Mouse (Mus musculus) left cerebral cortex, adult 18-20 months (tissue): Measurements from ENCODE around the gene Cpeb4. TPM values are rescaled to one million over a fixed set of nuclear protein-coding genes. Genes with fewer than 3 reads are reported as not detected.

ENCODE experiments used
- DNase-seq, 2 experiments: peaks; one replicate each; pipeline ENCODE4 v3.0.0; 2021 to 2022; ENCODE audit warnings: low spot score in 2 of 2, mixed read lengths in 1 of 2
- long read RNA-seq, 2 experiments: library from polyadenylated mRNA; stranded (forward); transcript quantifications; one replicate each; pipeline ENCODE4 v2.0.0; 2021
- total RNA-seq, 2 experiments: library from RNA; stranded (reverse); gene quantifications; 2 replicates each; pipeline ENCODE4 v1.2.3; 2021

The Cpeb4 gene
- total RNA-seq = 100 to 1,000 TPM; 145 to 152 TPM
- long read RNA-seq, experiment 1, full-length matches to known transcripts = 11 of 19 reads
- long read RNA-seq, experiment 1, partial matches to known transcripts = 7 of 19 reads
- long read RNA-seq, experiment 1, other reads (novel, unspliced or antisense) = 1 of 19 reads
- long read RNA-seq, experiment 2, full-length matches to known transcripts = 3 of 17 reads
- long read RNA-seq, experiment 2, partial matches to known transcripts = 12 of 17 reads
- long read RNA-seq, experiment 2, other reads (novel, unspliced or antisense) = 2 of 17 reads

DNA sequence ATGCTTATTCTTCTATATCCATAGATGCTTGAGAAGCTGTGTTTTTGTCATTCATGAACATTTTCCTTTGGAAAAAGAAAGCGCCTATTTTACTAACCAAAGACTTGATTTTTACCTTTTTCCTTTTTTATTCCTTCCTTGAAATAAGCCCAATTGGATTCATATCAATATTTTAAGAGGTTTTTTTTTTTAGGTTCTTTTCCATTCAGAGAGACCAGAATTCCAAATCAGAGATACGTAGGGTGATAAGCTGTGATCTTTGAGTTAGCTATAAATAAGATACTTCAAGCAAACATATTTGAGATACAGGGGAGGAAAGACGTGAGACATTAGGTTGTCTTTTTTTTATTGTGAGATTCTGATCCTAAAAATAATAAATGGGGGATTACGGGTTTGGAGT, at the start of gene Cpeb4:
Gene Cpeb4, plus strand, starts transcription at position 301 of the 400 bp plus-strand sequence.
- DNase-seq = no peak

GRCm38 (mm10) chr11:31822556-31822955, 49.5 kb upstream of the Cpeb4 start:
- no peak for DNase-seq

DNA sequence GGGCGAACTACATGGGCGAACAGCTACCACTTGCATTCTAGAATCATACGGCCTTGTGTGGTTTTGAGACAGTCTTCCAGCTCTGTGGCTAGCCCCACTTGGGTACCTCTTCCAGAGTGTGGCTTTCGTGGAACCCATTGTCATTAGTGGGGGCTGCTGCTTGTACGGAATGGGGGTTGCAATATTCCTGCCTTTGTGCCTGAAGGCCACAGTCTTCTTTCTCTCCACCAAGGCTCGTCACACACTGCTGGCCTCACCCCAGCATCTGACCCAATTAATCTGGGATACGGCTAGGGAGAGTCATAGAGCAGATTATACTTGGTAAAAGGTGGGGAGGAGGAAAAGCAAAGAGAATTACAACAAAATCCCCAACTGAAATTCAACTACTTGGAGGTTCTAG, 48.5 kb upstream of the Cpeb4 start:
- DNase-seq = no peak

DNA sequence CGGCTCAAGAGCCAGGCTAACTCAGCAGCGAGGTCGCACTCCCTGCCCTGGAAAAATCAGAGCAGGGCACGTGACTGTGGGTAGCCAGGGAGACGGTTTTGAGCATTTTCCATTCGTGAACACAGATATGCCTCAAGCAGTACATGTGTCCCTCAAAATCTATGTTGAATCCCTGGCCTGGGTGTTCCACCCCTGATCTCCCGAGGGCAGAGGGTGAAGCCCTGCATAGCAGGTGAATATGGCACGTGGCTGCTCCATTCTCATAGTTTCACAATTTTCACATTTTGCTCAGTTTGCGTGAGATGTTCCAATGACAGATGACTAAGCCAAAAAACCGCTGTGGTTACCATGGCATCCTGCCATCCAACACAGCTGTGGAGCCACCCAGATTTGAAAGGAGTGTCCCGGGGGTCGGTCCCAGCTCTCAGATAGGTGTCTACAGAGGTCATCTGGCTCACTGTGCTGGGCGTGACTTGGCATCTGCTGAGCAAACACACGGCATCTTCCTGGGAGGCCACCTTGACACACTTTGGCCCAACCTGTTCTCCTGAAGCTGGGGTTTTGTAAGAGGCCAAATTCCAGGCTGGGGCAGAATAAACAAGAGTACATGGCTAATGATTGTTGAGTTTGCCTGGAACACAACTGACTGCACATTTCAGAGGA, 47.4 kb upstream of the Cpeb4 start:
- no peak for DNase-seq

DNA sequence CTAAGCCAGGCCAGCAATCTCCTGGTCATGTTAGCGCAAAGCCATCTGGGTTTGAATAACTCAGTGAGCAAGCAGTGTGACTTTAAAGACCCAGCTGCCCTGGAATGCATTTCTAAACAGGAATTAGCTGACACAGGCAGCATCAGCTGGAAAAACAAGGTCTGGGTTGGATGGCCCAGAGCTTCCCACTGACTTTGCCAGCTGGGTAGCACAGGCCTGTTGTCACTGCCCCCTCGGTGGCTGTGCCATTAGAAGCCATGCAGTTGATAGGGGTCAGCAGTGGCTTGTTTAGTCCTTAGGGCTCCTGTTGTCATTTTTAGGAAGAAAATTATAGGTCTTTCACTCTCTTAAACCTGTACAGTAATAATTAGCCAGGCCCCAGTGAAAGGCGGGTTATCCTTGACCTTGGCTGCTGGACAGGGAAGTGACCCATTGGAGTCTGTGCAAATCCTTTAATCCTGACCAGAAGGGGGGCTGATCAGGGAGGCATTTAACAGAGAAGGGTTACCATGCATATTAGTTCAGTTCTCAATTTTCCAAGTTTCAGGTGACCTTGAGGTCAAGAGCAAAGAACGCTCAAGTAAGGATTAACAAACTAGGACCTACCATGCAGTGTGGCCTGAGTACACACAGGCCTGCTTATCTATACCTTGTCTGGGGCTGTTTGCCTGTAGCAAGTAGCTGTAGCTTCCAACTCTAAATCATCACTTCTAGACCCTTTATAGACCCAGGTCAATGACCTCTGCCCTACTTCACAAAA, 43.8 kb upstream of the Cpeb4 start:
- DNase-seq = no peak

DNA sequence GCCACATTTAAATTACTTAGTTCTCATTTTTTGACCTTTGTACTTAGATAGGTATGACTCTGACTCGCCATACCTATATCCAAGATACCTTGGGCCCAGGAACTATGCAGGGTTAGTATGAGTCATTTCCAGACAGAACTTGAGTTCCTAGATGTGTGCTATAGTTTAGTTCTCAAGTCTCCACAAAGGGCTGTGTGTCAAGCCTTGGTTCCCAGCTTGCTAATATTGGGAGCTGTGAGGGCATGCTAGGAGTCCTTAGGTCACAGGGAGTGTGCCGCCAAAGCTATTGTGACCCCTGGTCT, 43.3 kb upstream of the Cpeb4 start:
- DNase-seq = no peak

DNA sequence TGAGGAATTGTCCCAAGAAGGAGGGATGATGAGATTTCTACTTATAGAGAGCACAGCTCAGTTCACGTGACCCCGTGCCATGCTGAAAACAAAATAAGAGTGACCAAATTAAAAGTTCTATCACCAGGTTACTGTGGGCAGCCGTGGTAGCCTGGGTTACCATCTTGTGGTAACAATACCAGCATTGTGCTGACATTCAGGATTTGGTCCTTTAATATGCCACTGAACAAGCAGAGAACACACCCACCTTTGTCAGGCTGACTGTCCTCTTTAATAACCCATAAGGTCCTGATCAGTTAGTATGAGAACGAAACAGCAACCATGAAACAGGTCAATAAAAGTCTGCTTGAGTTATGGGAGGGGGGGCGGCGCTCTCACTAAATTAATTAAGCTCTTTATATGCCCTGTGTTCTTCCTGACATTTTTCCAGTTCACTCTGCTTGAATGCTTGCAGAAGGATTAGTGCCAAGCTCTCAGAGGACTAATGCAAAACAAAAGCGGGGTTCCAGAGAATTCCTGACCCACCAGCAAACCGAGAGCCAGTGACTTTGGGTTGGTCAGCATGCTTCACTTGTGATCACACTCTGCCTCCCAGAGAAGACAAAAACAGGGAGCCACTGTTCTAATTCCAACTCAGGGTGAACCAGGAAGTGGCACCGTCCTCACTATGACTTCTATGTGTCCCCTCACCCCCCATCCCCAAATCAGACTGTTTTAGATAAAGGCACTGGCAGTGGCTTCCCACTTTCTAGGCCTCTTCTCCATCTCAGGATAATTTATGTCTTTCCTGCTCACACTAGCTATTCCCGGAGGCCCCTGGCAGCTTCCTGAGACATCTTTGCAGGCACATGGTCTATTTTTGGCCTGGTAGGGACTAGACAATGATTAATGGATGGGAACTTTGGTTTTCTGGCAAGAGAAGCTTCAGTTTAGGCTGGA, 41.5 kb upstream of the Cpeb4 start:
- no peak for DNase-seq

- no peak for DNase-seq
Observed at GRCm38 (mm10) chr11:31831451-31831850, 40.6 kb upstream of the Cpeb4 start.

DNA sequence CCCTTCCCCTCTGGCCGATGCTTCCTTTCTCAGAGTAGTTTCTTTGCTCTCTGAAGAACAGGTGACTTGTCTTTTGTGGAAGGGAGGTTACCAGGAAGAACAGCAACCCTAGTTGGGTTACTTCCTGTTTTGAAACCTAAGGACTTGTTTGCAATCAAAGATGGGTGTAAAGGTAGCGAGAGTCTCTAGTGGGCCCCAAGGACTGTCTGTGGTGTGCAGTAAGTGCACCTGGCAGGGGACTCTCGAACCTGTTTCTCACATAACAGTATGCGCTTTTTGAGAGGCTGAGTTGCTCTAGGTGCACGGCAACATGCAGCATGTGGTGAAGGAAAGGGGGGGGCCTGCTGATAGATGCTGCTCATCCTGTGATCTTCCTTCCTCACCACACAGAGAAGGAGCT, 40.0 kb upstream of the Cpeb4 start:
- no peak for DNase-seq

DNA sequence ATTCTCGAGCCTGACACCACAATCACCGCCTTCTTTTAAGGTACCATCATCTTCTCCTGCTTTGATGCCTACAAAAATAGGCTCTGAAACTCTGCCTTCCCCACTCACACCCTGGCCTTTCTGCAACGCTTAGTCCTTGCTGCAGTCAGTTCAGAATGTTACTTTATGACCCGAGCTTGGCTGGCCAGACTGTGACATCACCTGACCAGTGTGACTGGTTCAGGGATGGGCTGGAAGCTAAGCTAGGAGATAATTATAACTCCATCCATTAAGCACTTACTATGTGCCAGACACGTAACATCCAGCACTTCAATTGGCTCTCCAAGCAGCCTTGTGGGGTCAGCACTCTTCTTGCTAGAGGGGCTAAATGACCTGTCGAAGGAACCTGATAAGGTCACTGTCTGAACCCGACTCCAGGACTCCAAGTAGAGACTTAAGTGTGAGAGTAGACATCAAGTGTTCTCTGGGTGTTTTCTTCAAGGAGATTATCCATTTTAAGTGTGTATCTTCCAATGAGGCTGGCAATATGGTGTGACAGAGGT, 39.5 kb upstream of the Cpeb4 start:
- DNase-seq = no peak

GRCm38 (mm10) chr11:31833506-31833905, 38.5 kb upstream of the Cpeb4 start:
- DNase-seq = no peak

GRCm38 (mm10) chr11:31835352-31835751, 36.7 kb upstream of the Cpeb4 start:
- DNase-seq = no peak

GRCm38 (mm10) chr11:31837243-31837642, 34.8 kb upstream of the Cpeb4 start:
- no peak for DNase-seq

DNA sequence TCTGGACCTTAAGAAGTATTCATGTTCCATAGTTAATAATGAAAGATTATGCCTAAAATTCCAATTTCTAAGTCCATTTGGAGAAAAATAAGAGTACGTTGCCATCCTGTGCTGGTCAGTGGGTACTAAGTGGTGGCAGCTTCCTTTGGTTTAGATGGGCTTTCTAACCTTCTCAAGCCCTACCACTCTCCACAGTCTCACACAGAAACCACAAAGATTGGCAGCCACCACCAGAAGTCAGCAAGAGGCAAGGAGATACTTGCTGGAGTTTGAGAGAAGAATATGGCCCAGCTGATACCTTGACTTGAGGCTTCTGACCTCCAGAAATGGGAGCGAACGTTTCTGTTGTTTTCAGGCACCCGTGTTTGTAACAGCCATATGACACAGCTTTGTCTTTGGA, 34.3 kb upstream of the Cpeb4 start:
- no peak for DNase-seq

GRCm38 (mm10) chr11:31838442-31839083, 33.4 kb upstream of the Cpeb4 start:
- DNase-seq = peak; percentile 55 to 57

DNA sequence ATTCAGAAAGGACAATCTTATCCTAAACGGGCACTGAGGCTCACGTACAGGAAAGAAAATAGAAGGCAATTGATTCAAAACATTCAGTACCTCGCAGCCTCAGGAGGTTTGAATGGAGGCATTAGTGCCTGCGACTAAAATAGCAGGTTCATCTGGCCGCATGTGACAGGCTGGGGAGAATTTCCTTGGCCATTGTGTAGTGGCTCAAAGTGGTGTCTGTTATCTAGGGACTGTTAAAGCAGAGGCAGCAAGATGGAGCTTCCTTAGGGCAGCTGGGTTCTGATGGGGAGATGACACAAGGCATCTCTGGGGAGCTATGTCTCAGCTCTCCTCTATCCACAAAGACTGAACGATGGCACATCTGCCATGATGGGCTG, 32.9 kb upstream of the Cpeb4 start:
- DNase-seq = no peak

DNA sequence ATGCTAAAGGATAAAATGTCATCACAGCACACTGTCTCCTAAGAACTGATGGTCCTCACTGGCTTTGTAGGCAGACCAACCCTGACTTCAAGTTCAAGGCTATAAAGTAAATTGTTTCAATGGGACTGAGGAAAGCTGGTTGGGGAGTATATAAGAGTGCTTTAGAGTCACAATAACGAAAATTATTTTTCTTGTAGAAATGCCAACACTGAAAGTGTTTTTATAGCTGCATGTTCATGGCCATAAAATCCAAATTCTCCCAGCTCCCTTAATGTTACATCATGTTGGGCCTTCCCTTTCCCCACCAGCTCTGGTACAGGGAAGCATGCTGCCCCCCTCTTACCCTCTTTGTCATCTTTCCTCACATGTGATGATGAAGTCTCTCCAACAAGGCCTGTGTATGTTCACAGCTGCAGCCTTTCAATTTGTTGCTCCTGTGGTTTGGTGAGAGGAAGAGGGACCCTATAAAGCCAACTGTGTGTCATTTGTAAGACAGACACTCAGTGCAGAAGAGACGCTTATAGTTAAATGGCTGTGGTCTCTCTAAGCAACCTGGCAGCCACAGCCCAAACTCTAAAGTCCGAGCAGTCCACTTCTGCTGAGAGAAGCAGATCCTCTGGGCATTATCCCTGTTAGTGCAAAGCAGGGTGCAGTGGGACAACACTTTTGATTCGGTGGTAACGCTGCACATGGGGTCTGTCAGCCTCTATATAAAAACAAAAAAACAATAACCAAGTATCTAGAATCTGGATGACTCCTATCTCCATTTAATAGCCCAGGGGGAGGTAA, 29.6 kb upstream of the Cpeb4 start:
- no peak for DNase-seq

- no peak for DNase-seq
Observed at GRCm38 (mm10) chr11:31843177-31843833, 28.7 kb upstream of the Cpeb4 start.

GRCm38 (mm10) chr11:31843834-31844188, 28.2 kb upstream of the Cpeb4 start:
- no peak for DNase-seq
